Mouse (Mus musculus): ENCODE data around the gene Saa3. TPM values are rescaled to one million over a fixed set of nuclear protein-coding genes. Genes with fewer than 3 reads are reported as not detected.
A peak's percentile ranks its signal among the peaks of the same experiment; 100 is the strongest.
"Not testable (repeated sequence)": the region's sequence is repeated elsewhere in the genome, so short reads cannot be mapped to it uniquely, and the experiment has no call there.

Saa3 gene
- total RNA-seq, 2 experiments from 2014 or later, result 0.16 TPM; not detected in 1

DNA sequence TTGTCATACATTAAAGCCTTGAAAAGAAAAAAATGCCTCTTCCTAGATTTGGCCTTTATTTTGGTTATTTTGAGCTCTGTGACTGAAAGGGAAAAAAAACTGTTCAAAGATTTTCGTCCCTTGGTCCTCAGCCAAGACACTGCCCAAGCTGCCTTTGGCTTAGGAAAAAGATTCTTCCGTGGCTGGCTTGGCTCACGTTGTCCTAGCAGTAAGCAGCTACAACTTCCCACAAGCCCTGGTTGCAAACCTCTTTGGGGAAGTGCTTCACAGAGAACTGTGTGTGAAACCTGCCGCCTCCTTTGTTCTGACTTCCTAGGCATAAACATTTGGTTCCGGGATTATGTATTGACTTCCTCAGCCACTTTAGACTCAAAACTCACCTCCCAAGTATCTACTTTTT lies 1.4 kb upstream of the Saa3 start:
- intact Hi-C loops (cut with DNase I), result loop anchor here (10.0 kb wide), 1 partner anchor 322 kb away; the partner anchor contains the start of gene Kcnc1
- DNase-seq (ENCODE audit: low spot score in 2 of 2), result peak; percentile 19 to 20

DNA sequence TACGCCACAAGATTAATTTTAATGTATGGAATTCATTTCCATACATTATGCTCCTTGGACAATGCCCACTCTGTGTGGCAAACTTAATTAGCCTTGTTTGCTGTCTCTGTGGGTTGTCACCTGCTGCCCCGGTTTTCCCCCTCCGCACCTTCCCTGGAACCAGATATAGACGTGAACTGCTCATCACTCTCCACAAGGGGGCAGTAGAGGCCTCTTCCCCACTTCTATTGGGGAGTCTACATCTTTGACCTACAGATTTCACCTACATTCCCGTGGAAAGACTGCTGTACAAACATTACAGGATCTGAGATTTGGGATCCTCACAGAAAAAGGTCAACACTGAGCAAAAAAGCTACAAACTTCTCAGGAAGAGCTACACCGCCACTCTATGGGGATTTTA lies 982 bp downstream of the Saa3 start:
- peak; percentile 60 to 67 for DNase-seq (ENCODE audit: low spot score in 2 of 2)
- intact Hi-C loops (cut with DNase I), result loop anchor here (1.0 to 10.0 kb wide), 2 partner anchors 57 to 320 kb away; partner anchors contain the start of gene Kcnc1

- no peak for DNase-seq (ENCODE audit: low spot score in 2 of 2)
- intact Hi-C loops (cut with DNase I), result loop anchor here (10.0 kb wide), 1 partner anchor 317 kb away; the partner anchor contains the start of gene Kcnc1
Measured at GRCm38 (mm10) chr7:46712250-46712649, 3.2 kb downstream of the Saa3 start.

GRCm38 (mm10) chr7:46710390-46710844 lies 5.1 kb downstream of the Saa3 start, which contains the start of gene Saal1:
Gene Saal1, minus strand, starts transcription at chr7:46710680.
- intact Hi-C loops (cut with DNase I), result loop anchor here (2.0 to 10.0 kb wide), 2 partner anchors 72 to 316 kb away; partner anchors contain the start of genes Kcnc1 and Sergef
- peak; percentile 77 to 82 for DNase-seq (ENCODE audit: low spot score in 2 of 2)

DNA sequence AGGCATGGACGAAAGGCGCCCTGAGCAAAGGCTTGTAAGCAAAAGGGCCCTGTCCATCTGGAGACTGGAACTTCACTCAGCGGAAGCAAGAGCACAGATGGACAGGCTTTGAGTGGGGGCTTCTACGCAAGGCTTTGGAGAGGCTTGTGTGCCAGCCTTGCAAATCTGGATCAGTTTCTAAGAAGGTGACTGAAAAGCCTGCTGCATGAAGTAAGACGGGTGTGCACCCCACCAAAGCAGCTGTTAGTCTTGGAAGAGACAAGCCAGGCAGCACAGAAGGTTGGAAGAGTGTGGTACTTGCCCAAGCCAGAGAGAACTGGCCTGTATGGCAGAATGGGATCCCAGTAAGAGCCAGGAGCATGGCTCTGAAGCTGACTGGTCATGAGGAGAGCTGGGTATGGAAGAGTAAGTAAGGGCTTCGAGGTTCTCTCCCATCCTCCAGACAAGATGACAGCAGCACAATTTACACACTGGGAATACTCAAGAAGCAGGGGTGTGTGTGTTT lies 14.9 kb downstream of the Saa3 start:
- intact Hi-C loops (cut with DNase I), result no loop called here
- no peak for DNase-seq (ENCODE audit: low spot score in 2 of 2)

DNA sequence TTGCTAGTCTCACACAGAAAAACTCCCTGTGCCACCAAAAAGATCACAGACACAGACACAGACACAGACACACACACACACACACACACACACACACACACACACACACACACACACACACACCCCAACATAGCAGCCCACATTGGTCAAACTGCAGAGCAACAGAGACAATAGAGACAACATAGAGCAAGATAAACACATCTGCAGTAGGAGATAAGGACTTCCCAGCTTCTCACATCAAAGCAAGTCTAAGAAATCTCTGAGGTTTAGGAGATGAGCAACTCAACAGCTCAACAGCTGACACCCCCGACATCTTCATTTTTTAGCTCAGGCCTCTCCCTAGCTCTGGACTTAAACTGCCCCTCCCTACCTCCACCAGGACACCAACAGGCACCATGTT lies 18.7 kb downstream of the Saa3 start:
- no peak for DNase-seq (ENCODE audit: low spot score in 2 of 2)
- intact Hi-C loops (cut with DNase I), result no loop called here

DNA sequence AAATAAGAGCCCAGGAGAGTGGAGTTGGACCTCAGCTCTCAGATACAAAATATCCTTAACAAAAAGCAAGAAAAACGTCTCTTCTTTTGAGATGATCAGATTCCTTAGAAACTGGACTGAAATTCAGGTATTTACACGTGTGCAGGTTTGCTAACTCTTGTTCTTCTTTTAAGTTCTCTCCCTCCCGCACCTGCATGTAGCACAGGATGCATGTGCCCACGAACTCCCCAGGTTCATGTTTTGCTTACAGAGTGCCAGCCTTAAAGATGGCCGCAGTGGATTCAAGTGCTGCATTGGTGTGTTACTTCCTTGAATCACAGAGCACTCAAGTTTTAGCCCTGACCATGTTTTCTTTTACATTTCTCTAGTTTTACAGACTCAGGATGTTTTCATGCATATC lies 28.7 kb downstream of the Saa3 start:
- DNase-seq (ENCODE audit: low spot score in 2 of 2), result no peak
- intact Hi-C loops (cut with DNase I), result no loop called here

- intact Hi-C loops (cut with DNase I), result no loop called here
- DNase-seq (ENCODE audit: low spot score in 2 of 2), result no peak
Measured at GRCm38 (mm10) chr7:46680732-46681131, 34.8 kb downstream of the Saa3 start.

- intact Hi-C loops (cut with DNase I); DNase-seq (ENCODE audit: low spot score in 2 of 2): not testable (repeated sequence)
Measured at GRCm38 (mm10) chr7:46679044-46679443, 36.5 kb downstream of the Saa3 start.

GRCm38 (mm10) chr7:46678417-46678816 lies 37.1 kb downstream of the Saa3 start:
- intact Hi-C loops (cut with DNase I), result no loop called here
- DNase-seq (ENCODE audit: low spot score in 2 of 2), result no peak

DNA sequence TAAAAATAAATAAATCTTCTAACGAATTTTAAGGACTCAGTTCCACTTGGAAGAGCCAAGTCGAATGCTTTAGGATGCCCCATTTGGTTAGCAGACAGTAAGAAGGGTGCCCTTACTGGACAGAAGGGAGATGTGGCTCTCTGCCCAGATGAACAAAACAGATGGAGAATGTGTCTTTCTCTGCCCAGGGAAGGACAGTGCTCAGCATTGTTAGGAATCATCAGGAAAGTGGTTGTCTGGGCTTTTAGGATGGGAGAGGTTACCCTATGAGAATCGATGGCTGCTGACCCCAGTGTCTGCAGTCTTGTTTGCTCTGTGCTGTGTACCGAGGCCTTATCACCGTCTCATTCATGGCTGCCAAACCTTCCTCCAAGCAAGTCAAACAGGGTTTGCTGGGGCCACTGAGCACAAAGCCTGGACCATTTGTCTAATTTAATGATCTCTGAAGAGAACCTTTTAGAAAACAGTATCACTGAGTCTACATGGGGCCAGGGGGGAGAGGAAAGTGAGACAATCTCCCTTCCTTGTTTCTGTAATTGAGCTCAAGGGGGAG lies 38.6 kb downstream of the Saa3 start:
- DNase-seq (ENCODE audit: low spot score in 2 of 2), result no peak
- intact Hi-C loops (cut with DNase I), result no loop called here

DNA sequence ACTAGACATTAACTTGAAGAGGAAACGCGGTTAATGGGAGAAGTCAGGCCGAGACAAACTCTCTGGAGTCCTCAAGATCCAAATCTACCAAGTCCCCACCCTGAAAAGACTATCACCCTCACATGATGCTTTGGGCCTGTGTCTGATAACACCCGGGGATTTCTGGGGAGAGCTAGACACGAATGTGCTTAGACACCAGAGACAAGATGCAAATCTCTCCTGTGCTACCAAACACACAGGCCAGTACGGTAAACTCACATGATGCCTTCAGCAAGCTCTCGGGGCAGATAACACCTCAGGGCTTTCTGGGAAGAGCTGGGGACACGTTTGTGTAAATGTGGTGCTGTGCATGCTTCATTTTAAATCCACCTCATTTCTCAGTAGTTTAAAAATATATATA lies 39.6 kb downstream of the Saa3 start:
- intact Hi-C loops (cut with DNase I), result no loop called here
- no peak for DNase-seq (ENCODE audit: low spot score in 2 of 2)

DNA sequence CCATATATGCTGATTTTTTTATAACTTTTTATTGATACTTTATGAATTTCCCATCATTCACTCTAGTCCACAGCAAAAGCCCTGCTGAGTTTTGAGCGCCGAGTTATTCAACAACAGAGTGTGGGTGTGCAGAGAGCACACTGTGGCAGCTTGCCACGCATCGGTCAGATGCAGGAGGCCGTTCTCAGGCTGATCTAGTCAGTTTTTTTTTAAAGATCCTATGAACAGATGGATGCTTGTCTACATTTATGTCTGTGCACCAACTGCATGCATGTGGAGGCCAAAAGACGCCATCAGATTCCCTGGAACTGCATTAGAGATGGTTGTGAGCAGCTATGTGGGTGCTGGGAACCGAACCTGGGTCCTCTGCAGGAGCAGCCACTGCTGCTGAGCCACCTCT lies 40.4 kb downstream of the Saa3 start:
- intact Hi-C loops (cut with DNase I), result no loop called here
- no peak for DNase-seq (ENCODE audit: low spot score in 2 of 2)

- no peak for DNase-seq (ENCODE audit: low spot score in 2 of 2)
- intact Hi-C loops (cut with DNase I), result no loop called here
Measured at GRCm38 (mm10) chr7:46672160-46672672, 43.3 kb downstream of the Saa3 start, which contains the start of gene Tph1. Gene Tph1, minus strand, starts transcription at chr7:46672537.

DNA sequence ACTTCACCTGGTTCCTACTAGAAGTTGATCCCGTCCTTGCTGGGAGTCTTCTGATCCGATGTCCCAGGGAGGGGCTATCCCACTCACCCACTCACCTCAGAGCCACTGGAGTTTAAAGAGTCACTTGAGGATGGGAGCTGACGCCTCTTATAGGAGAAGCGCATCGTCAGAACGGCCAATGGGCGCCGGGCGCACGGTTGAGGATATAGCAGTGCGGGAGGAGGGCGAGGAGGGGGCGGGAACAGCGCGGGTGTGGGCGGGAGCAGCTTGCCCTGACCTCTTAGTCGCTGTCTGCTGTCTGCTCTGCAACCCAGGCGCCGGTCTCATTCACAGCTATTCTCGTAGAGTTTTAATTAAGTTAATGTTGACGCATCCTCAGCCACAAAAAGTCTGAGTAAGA lies 48.2 kb downstream of the Saa3 start:
- intact Hi-C loops (cut with DNase I), result no loop called here
- DNase-seq (ENCODE audit: low spot score in 2 of 2), result no peak

- intact Hi-C loops (cut with DNase I), result no loop called here
- no peak for DNase-seq (ENCODE audit: low spot score in 2 of 2)
Measured at GRCm38 (mm10) chr7:46665236-46665635, 50.3 kb downstream of the Saa3 start.

Other genes with a start within 250 kb of the Saa3 start
- 10 to 100 TPM; 59.7 to 69.3 TPM for gene Sergef, start 75.9 kb downstream of the Saa3 start, total RNA-seq (2021)
- gene Tph1, start 43.2 kb downstream of the Saa3 start, total RNA-seq (2021), result under 1 TPM; 0.21 to 0.32 TPM
- 1 to 10 TPM; 8.0 TPM for gene Saal1, start 5.0 kb downstream of the Saa3 start, total RNA-seq (2021)
- gene Saa4, start 16.9 kb upstream of the Saa3 start, total RNA-seq (2021), result not detected
- gene Saa1, start 27.3 kb upstream of the Saa3 start, total RNA-seq (2021), result not detected
- not detected for gene Saa2, start 36.1 kb upstream of the Saa3 start, total RNA-seq (2021)
- 10 to 100 TPM; 13.3 to 16.1 TPM for gene Hps5, start 80.4 kb upstream of the Saa3 start, total RNA-seq (2021)
- gene Gtf2h1, start 80.4 kb upstream of the Saa3 start, total RNA-seq (2021), result 10 to 100 TPM; 37.9 to 41.1 TPM
- gene Ldha, start 125.8 kb upstream of the Saa3 start, total RNA-seq (2021), result 100 to 1,000 TPM; 395 to 440 TPM
- not detected for gene Ldhc, start 145.5 kb upstream of the Saa3 start, total RNA-seq (2021)
- gene Tsg101, start 204.3 kb upstream of the Saa3 start, total RNA-seq (2021), result 10 to 100 TPM; 75.5 to 81.1 TPM
- 10 to 100 TPM; 10.2 to 13.3 TPM for gene Uevld, start 242.8 kb upstream of the Saa3 start, total RNA-seq (2021)

Measured in left cerebral cortex, postnatal 25 days (tissue).